Mouse (Mus musculus): ENCODE measurements at regions not wholly inside any gene's neighbourhood (a gene's known extent, or its start where the extent isn't known, plus 50 kb on each side); places are given as distances from the start of the nearest gene placed in this dataset.

- DNase-seq: no peak
- Histone ChIP-seq H3K4me3 (no peak overlapping the region), H3K27ac (no peak overlapping the region)
- intact Hi-C loops (cut with DNase I): no loop called here
- TF ChIP-seq CTCF (IDR thresholded peaks at IDR 0.05): no peak
Observed at GRCm38 (mm10) chr2:138744806-138745205, 488.4 kb downstream of the Btbd3 start.

GRCm38 (mm10) chr2:138760439-138760963 is 504.1 kb downstream of the Btbd3 start:
- Histone ChIP-seq H3K4me3 (no peak overlapping the region), H3K27ac (no peak overlapping the region)
- intact Hi-C loops (cut with DNase I): no loop called here
- no peak for DNase-seq
- no peak for TF ChIP-seq CTCF (IDR thresholded peaks at IDR 0.05)

- no peak for TF ChIP-seq CTCF (IDR thresholded peaks at IDR 0.05)
- no peak overlapping the region for H3K27ac ChIP-seq
- intact Hi-C loops (cut with DNase I): no loop called here
- DNase-seq: no peak
- no peak overlapping the region for H3K4me3 ChIP-seq
Observed at GRCm38 (mm10) chr2:138761400-138761799, 505.0 kb downstream of the Btbd3 start.

GRCm38 (mm10) chr2:138766275-138766842 is 510.0 kb downstream of the Btbd3 start:
- intact Hi-C loops (cut with DNase I): no loop called here
- no peak for TF ChIP-seq CTCF (IDR thresholded peaks at IDR 0.05)
- H3K27ac ChIP-seq: no peak overlapping the region
- no peak overlapping the region for H3K4me3 ChIP-seq
- DNase-seq: no peak

GRCm38 (mm10) chr2:138783781-138784180 is 527.4 kb downstream of the Btbd3 start:
- H3K27ac ChIP-seq: no peak overlapping the region
- no peak for TF ChIP-seq CTCF (IDR thresholded peaks at IDR 0.05)
- H3K4me3 ChIP-seq: no peak overlapping the region
- no peak for DNase-seq
- intact Hi-C loops (cut with DNase I): no loop called here

- TF ChIP-seq CTCF (IDR thresholded peaks at IDR 0.05): no peak
- H3K27ac ChIP-seq: no peak overlapping the region
- H3K4me3 ChIP-seq: no peak overlapping the region
- intact Hi-C loops (cut with DNase I): no loop called here
- no peak for DNase-seq
Observed at GRCm38 (mm10) chr2:138792711-138793450, 536.5 kb downstream of the Btbd3 start.

- no peak overlapping the region for H3K27ac ChIP-seq
- H3K4me3 ChIP-seq: no peak overlapping the region
- intact Hi-C loops (cut with DNase I): no loop called here
- DNase-seq: no peak
- no peak for TF ChIP-seq CTCF (IDR thresholded peaks at IDR 0.05)
Observed at GRCm38 (mm10) chr2:138806196-138806595, 549.8 kb downstream of the Btbd3 start.

- no peak for DNase-seq
- no peak for TF ChIP-seq CTCF (IDR thresholded peaks at IDR 0.05)
- intact Hi-C loops (cut with DNase I): no loop called here
Observed at GRCm38 (mm10) chr2:138809767-138810166, 553.4 kb downstream of the Btbd3 start.

GRCm38 (mm10) chr2:138820489-138820888 is 564.1 kb downstream of the Btbd3 start:
- no peak for TF ChIP-seq CTCF (IDR thresholded peaks at IDR 0.05)
- intact Hi-C loops (cut with DNase I): no loop called here
- Histone ChIP-seq H3K27ac (no peak overlapping the region), H3K4me3 (no peak overlapping the region)
- no peak for DNase-seq

More at GRCm38 (mm10) chr2:138809767-138810166, 553.4 kb downstream of the Btbd3 start:
- no peak overlapping the region for H3K4me3 ChIP-seq
- no peak overlapping the region for H3K27ac ChIP-seq

- no peak for DNase-seq
- H3K4me3 ChIP-seq: no peak overlapping the region
- intact Hi-C loops (cut with DNase I): no loop called here
- no peak for TF ChIP-seq CTCF (IDR thresholded peaks at IDR 0.05)
- H3K27ac ChIP-seq: no peak overlapping the region
Observed at GRCm38 (mm10) chr2:138824873-138825272, 568.5 kb downstream of the Btbd3 start.

GRCm38 (mm10) chr2:138827813-138828570 is 571.6 kb downstream of the Btbd3 start:
- no peak for TF ChIP-seq CTCF (IDR thresholded peaks at IDR 0.05)
- no peak overlapping the region for H3K4me3 ChIP-seq
- no peak for DNase-seq
- intact Hi-C loops (cut with DNase I): no loop called here
- H3K27ac ChIP-seq: no peak overlapping the region

GRCm38 (mm10) chr2:138838846-138839245 is 582.5 kb downstream of the Btbd3 start:
- Histone ChIP-seq H3K27ac (no peak overlapping the region), H3K4me3 (no peak overlapping the region)
- no peak for DNase-seq
- TF ChIP-seq CTCF (IDR thresholded peaks at IDR 0.05): no peak
- intact Hi-C loops (cut with DNase I): no loop called here

GRCm38 (mm10) chr2:138859121-138859520 is 602.8 kb downstream of the Btbd3 start:
- Histone ChIP-seq H3K27ac (no peak overlapping the region), H3K4me3 (no peak overlapping the region)
- TF ChIP-seq CTCF (IDR thresholded peaks at IDR 0.05): no peak
- intact Hi-C loops (cut with DNase I): no loop called here
- DNase-seq: no peak

Data from gastrocnemius, adult 2 months (tissue).